Comparison of ENCODE assay signal across 5 mouse cellular contexts in genomic region chr4:123105929-123106328, GRCm38 (mm10). TPM values are rescaled to one million over a fixed set of nuclear protein-coding genes. Genes with fewer than 3 reads are reported as not detected.
"Had no signal": no experiment of that assay in that cellular context is flagged by ENCODE, and none has a peak within 500 bp of the region (broad histone marks: within the 10 kb centered on the region; RNA-seq: fewer than 3 reads in every experiment).

No protein-coding gene starts in this region.

RNA-seq across cellular contexts. Expression of gene Oxct2b, which starts 10.1 kb away (rescaled TPM):
- polyA plus RNA-seq: liver, embryonic 11.5 days; lung, adult 2 months; lung, embryonic 16.5 days; midbrain, embryonic 12.5 days; stomach, embryonic 14.5 days had no signal
